Mouse (Mus musculus) spleen, embryonic (tissue): ENCODE results near the gene Saa2.
"Not testable (repeated sequence)": the region's sequence is repeated elsewhere in the genome, so short reads cannot be mapped to it uniquely, and the experiment has no call there.

Experiments
- CTCF ChIA-PET: fragments of 350-600 bp; sonication (Branson Sonifier 250); formaldehyde crosslinking; loops from one replicate; lab custom pipeline; 2022; lab: Charles Lee

The Saa2 gene

DNA sequence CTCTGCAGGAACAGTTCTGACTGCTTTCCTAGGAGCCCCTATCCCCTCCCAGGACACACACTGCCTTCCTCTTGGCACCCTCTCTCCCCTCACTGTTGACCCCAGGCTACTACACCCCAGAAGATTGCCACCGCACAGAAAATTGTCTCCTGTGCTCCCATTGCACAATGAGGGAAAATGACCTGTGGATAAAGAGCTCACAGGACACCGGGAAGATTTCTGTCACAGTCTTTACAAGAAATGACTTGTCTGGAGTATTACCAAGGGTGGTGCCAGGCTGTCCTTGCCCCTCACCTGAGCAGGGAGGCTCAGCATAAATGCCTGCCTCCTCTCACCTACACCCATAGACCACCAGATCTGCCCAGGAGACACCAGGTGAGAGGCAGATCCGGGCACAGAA, at the start of gene Saa2:
Gene Saa2, plus strand, starts transcription at position 301 of the 400 bp plus-strand sequence.
- CTCF ChIA-PET, result no interaction called here

- CTCF ChIA-PET, result interaction anchor here (0.6 to 1.2 kb wide), 2 partner anchors 9 to 56 kb away, joined by 3 to 4 read pairs; no protein-coding TSS in a partner anchor
Measured at GRCm38 (mm10) chr7:46710390-46710844, 41.2 kb upstream of the Saa2 start, which contains the start of gene Saal1. Gene Saal1, minus strand, starts transcription at chr7:46710680.

GRCm38 (mm10) chr7:46712250-46712649, 39.3 kb upstream of the Saa2 start:
- CTCF ChIA-PET, result interaction anchor here (0.6 to 0.7 kb wide), 2 partner anchors 322 to 1121 kb away, joined by 3 to 4 read pairs; no protein-coding TSS in a partner anchor

DNA sequence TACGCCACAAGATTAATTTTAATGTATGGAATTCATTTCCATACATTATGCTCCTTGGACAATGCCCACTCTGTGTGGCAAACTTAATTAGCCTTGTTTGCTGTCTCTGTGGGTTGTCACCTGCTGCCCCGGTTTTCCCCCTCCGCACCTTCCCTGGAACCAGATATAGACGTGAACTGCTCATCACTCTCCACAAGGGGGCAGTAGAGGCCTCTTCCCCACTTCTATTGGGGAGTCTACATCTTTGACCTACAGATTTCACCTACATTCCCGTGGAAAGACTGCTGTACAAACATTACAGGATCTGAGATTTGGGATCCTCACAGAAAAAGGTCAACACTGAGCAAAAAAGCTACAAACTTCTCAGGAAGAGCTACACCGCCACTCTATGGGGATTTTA, 37.1 kb upstream of the Saa2 start:
- CTCF ChIA-PET, result interaction anchor here (0.9 kb wide), 1 partner anchor 324 kb away, joined by 4 read pairs; no protein-coding TSS in a partner anchor

DNA sequence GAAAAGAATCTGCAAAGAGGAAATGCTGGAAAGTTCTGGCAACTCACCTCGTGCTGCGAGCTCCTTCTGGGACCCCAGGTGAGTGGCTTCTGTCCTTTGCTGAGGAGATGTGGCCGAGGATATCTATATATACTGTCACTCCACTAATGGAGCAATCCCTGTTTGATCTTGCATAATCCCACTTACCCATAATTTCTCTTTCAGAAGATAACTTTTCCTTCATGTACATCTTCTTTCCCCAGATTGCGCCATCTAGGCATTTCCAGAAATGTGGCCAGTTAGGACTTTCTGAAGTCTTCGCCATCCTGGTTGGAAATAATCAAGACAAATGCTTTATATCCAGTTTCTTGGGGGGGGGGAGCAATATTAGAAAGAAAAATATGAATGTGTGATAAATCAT, 36.0 kb upstream of the Saa2 start, which contains the start of gene Saa3:
Gene Saa3, minus strand, starts transcription at position 101 of the 400 bp plus-strand sequence.
- CTCF ChIA-PET, result interaction anchor here (1.0 kb wide), 1 partner anchor 55 kb away, joined by 5 read pairs; no protein-coding TSS in a partner anchor

GRCm38 (mm10) chr7:46716897-46717296, 34.7 kb upstream of the Saa2 start:
- CTCF ChIA-PET, result no interaction called here

DNA sequence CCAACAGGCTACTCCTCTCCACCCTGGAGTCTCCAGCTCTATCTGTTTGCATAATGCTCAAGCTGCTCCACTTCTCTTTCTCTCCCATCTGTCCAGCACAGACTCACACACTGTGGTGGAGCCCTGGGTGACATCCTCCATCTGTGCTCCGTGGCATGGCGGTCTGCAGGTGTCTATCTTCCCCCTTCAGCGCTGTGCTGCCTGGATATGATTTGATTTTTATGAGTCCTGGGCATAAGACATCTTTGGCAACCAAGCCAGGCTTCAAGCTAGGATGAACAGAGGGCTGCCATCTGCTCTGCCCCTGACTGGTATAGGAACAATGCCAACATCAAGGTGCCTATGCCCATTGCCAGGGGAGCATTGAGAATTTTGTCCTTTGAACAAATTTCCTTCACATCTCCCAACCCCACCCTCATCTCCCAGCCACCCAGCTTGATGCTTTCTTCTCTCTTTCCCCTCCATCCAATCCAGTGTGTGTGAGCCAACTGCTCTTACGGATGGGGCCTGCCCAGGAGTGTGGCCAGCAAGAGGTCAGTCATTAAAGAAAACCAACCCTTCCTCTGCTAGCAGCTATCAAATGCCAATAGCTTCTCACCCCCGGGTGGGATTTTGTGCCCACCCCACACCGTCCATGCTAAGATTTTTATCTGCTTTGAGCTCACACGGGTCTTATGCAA, 32.9 kb upstream of the Saa2 start:
- CTCF ChIA-PET, result no interaction called here

GRCm38 (mm10) chr7:46719526-46719925, 32.1 kb upstream of the Saa2 start:
- CTCF ChIA-PET, result no interaction called here

- CTCF ChIA-PET, result no interaction called here
Measured at GRCm38 (mm10) chr7:46720460-46720859, 31.1 kb upstream of the Saa2 start.

- CTCF ChIA-PET, result no interaction called here
Measured at GRCm38 (mm10) chr7:46723354-46723753, 28.2 kb upstream of the Saa2 start.

DNA sequence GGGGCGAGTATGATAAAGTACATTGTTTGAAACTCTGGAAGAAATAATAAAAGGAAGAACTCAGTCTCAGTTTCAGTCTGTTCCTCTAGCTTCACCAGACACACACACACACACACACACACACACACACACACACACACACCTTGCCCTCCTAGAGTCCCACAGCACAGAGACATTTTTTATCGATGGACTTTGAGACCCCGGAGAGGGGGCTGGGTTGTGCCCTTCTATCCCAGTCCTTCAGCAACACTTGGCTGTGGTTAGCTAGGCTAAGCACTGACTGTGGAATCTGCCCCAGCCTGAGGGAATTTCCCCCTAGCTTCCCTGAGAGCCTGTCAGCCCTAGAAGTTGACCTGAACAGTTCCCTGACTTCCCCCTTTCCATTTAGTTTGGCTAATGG, 27.7 kb upstream of the Saa2 start:
- CTCF ChIA-PET, result no interaction called here

GRCm38 (mm10) chr7:46724396-46724795, 27.2 kb upstream of the Saa2 start:
- CTCF ChIA-PET, result no interaction called here

DNA sequence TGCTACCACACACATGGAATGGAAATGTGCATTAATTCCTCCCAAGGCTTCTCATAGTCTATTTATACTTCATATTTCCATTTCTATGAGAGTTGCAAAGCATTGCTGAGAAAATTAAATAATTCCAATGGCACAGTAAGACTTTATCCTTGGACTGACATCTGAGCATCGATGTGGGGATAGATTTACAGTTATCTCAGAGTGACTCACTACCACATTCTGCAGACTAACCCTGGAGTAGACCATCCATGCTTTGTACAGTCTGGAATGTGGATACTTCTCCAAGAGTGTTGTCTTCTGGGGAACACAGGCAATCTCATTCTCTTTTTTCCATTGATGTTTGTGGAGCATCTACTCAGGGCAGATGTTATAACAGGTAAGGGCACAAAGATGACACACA, 24.0 kb upstream of the Saa2 start:
- CTCF ChIA-PET, result no interaction called here

DNA sequence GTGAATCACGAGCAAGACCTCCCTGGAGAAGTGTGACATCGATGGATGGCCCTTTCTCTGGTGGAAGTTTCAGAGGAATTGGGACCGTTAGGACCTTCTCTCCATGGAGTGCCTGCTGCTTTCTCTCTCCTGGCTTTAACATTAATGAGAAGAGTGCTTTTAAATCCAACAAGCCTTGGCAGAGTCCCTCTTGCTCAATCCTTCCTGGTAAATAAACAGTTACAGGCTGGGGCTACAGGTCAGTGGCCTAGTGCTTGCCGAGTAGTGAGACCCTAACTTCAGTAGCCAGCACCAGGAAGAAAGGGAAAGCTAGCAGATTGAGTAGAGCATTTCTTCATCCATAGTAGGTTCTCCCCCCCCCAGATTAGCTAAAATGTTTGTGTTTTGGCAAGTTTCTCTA, 19.1 kb upstream of the Saa2 start, which contains the start of gene Saa4:
Gene Saa4, minus strand, starts transcription at position 146 of the 400 bp plus-strand sequence.
- CTCF ChIA-PET, result no interaction called here

- CTCF ChIA-PET, result no interaction called here
Measured at GRCm38 (mm10) chr7:46734983-46735382, 16.6 kb upstream of the Saa2 start.

DNA sequence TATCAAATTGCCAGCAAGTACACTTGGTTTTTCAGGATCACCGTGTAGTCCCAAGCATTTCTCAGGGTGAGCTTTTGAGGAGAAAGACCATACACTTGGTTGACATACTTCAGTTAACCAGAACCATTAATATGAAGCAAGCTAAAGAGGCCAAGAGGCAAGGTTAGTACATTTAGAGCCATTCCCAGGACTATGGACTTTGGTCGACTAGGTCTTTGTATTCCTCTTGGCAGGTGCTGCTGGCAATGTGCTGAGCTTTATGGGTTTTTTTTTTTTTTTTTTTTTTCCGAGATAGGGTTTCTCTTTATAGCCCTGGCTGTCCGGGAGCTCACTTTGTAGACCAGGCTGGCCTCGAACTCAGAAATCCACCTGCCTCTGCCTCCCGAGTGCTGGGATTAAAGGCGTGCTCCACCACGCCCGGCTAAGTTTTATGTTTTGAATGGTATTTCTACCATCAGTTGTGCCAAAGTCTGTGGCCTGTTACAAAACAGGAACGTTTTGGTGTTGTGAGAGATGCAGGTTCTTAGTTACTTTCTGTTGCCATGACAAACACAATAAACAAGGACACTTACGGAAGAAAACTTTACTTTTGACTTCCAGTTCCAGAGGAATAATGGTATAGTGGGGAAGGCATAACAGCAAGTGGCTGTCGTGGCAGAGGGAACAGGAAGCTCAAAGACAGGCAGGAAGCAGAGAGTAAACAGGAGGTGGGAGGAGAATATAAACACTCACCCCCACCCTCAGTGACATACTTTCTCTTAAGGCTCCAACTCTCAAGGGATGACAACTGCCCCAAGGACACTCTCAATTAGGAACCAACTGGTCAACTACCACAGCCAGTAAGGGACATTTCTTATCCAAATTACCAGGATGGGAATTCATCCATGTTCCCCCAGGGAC, 12.8 kb upstream of the Saa2 start:
- CTCF ChIA-PET, result no interaction called here

- CTCF ChIA-PET, result not testable (repeated sequence)
Measured at GRCm38 (mm10) chr7:46740041-46740440, 11.5 kb upstream of the Saa2 start.

- CTCF ChIA-PET, result not testable (repeated sequence)
Measured at GRCm38 (mm10) chr7:46742880-46743279, 8.7 kb upstream of the Saa2 start, which contains the start of gene Saa1. Gene Saa1, minus strand, starts transcription at chr7:46742980.

GRCm38 (mm10) chr7:46745816-46746215, 5.8 kb upstream of the Saa2 start:
- CTCF ChIA-PET, result interaction anchor here (0.6 kb wide), 1 partner anchor 12 kb away, joined by 3 read pairs; no protein-coding TSS in a partner anchor

DNA sequence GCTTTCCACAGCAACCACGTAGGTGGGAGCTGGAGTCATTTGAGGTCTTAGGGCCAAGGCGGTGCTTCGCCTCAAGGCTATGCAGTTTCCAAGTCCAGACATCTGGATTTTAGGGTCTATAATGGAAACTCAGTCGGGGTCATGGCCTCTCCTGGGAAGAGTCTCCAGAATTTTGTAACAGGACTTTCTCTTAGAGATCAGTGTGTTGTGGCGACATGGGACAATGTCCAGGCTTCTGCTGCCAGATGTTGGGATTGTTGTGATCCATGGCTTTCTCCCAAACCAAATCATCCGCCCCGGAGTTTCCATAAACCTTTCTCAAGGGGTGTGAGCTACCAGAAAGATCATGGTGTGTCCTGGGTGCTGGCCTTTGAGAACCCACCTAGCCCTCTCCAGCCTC, 5.2 kb upstream of the Saa2 start:
- CTCF ChIA-PET, result no interaction called here

DNA sequence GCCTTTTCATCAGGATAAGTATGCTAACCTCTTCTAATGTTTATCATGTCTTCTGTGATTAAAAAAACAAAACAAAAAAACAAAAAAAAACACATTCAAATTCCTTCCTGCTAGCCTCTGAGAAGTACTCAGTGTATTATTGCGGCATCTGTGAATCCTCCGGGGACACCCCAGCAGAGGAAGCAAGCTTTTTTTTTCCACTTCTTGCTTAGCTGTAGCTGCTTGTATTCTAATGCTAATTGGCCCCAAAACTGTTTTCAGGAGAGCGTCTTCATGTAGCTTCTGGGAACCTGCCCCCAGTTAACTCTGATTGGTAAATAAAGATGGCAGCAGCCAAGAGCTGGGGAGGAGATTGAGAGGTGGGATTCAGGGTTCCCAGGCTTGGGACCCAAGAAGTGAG, 3.1 kb upstream of the Saa2 start:
- CTCF ChIA-PET, result no interaction called here
